Mouse (Mus musculus) bone marrow macrophage, adult 2 months (primary cell): Measurements from ENCODE around the gene Apobr. TPM values are rescaled to one million over a fixed set of nuclear protein-coding genes. Genes with fewer than 3 reads are reported as not detected.

Experiments used
- H3K27ac ChIP-seq: 2 replicates; pipeline ENCODE4 v1.5.1; 2012; ENCODE audit warnings: low read depth, low read length; ENCODE audit not compliant: insufficient read depth
- H3K4me1 ChIP-seq: 2 replicates; pipeline ENCODE4 v1.6.1; 2012; ENCODE audit warnings: low read length; ENCODE audit not compliant: control insufficient read depth, insufficient read depth
- H3K4me3 ChIP-seq: 2 replicates; pipeline ENCODE4 v1.5.1; 2012; ENCODE audit warnings: mild to moderate bottlenecking, low read length, moderate library complexity; ENCODE audit not compliant: insufficient read depth
- CTCF ChIP-seq: IDR thresholded peaks from 2 replicates; pipeline ENCODE4 v1.5.1; 2012; ENCODE audit warnings: low read depth, mild to moderate bottlenecking, low read length, moderate library complexity
- POLR2A ChIP-seq: IDR thresholded peaks from 2 replicates; pipeline ENCODE4 v1.6.1; 2012; ENCODE audit warnings: mild to moderate bottlenecking, low read depth, low read length, borderline replicate concordance
- polyA plus RNA-seq: library from polyadenylated mRNA; stranded (reverse); fragments of >200 nt; gene quantifications from 2 replicates; pipeline ENCODE4 v1.2.4, GENCODE M21; 2012; ENCODE audit not compliant: missing spikeins, insufficient read depth, insufficient read length

Gene Apobr
- polyA plus RNA-seq, 1 experiment: 84.3 TPM

- H3K4me3 ChIP-seq: no peak overlapping the region
- no peak for TF ChIP-seq POLR2A
- no peak for TF ChIP-seq CTCF
- no peak overlapping the region for H3K27ac ChIP-seq
- peaks cover 52% of the 10 kb centered on the region for H3K4me1 ChIP-seq
Observed at GRCm38 (mm10) chr7:126596414-126596813, 11.7 kb downstream of the Apobr start.

GRCm38 (mm10) chr7:126598919-126599318 lies 14.2 kb downstream of the Apobr start:
- TF ChIP-seq POLR2A (no peak), CTCF (no peak)
- Histone ChIP-seq H3K27ac (peak overlapping the region; percentile 31), H3K4me1 (peaks cover 67% of the 10 kb centered on the region), H3K4me3 (no peak overlapping the region)

- Histone ChIP-seq H3K4me3 (no peak overlapping the region), H3K4me1 (peaks cover 52% of the 10 kb centered on the region), H3K27ac (no peak overlapping the region)
- no peak for TF ChIP-seq POLR2A
- no peak for TF ChIP-seq CTCF
Observed at GRCm38 (mm10) chr7:126601896-126602295, 17.2 kb downstream of the Apobr start.

GRCm38 (mm10) chr7:126602650-126603049 lies 17.9 kb downstream of the Apobr start:
- TF ChIP-seq POLR2A (no peak), CTCF (no peak)
- Histone ChIP-seq H3K4me3 (no peak overlapping the region), H3K4me1 (peaks cover 57% of the 10 kb centered on the region), H3K27ac (no peak overlapping the region)

- peaks cover 39% of the 10 kb centered on the region for H3K4me1 ChIP-seq
- H3K27ac ChIP-seq: peak overlapping the region; percentile 61; the same call in 1 of the 2 replicates
Observed at GRCm38 (mm10) chr7:126606611-126607010, 21.9 kb downstream of the Apobr start.

GRCm38 (mm10) chr7:126607064-126607463 lies 22.3 kb downstream of the Apobr start:
- Histone ChIP-seq H3K4me1 (peaks cover 36% of the 10 kb centered on the region), H3K4me3 (no peak overlapping the region), H3K27ac (peak overlapping the region; percentile 61)
- TF ChIP-seq POLR2A: no peak

More at GRCm38 (mm10) chr7:126606611-126607010, 21.9 kb downstream of the Apobr start:
- TF ChIP-seq CTCF: no peak
- no peak for TF ChIP-seq POLR2A
- no peak overlapping the region for H3K4me3 ChIP-seq

GRCm38 (mm10) chr7:126607796-126608195 lies 23.1 kb downstream of the Apobr start:
- peaks cover 28% of the 10 kb centered on the region for H3K4me1 ChIP-seq
- TF ChIP-seq CTCF (no peak), POLR2A (no peak)
- H3K4me3 ChIP-seq: no peak overlapping the region
- H3K27ac ChIP-seq: no peak overlapping the region

GRCm38 (mm10) chr7:126612736-126613135 lies 28.0 kb downstream of the Apobr start:
- TF ChIP-seq POLR2A (no peak), CTCF (no peak)
- no peak overlapping the region for H3K4me3 ChIP-seq
- H3K27ac ChIP-seq: no peak overlapping the region
- peaks cover 3% of the 10 kb centered on the region for H3K4me1 ChIP-seq

- no peak for TF ChIP-seq POLR2A
- 0 out of 2 replicates have a peak, but pooled peaks have one; percentile 23 for TF ChIP-seq CTCF
- H3K27ac ChIP-seq: no peak overlapping the region
- H3K4me3 ChIP-seq: no peak overlapping the region
- peaks cover 8% of the 10 kb centered on the region for H3K4me1 ChIP-seq
Observed at GRCm38 (mm10) chr7:126616707-126617106, 32.0 kb downstream of the Apobr start.

- TF ChIP-seq POLR2A: no peak
- TF ChIP-seq CTCF: no peak
- no peak overlapping the region for H3K27ac ChIP-seq
- peaks cover 34% of the 10 kb centered on the region for H3K4me1 ChIP-seq
- no peak overlapping the region for H3K4me3 ChIP-seq
Observed at GRCm38 (mm10) chr7:126619559-126620275, 35.0 kb downstream of the Apobr start.
